Mouse (Mus musculus): Measurements from ENCODE around the gene Prr5l. TPM values are rescaled to one million over a fixed set of nuclear protein-coding genes. Genes with fewer than 3 reads are reported as not detected.

The Prr5l gene
- not detected in 2 replicates for total RNA-seq (2014; fragmentation: Nextera tagmentation)
- not detected in 2 replicates for total RNA-seq (2017)

- no peak for ATAC-seq (replicated peaks; ENCODE audit: poor library complexity, severe bottlenecking)
Observed at GRCm38 (mm10) chr2:101882998-101883397, at the start of gene Prr5l. Gene Prr5l (minus strand): TSS chr2:101883027.

- ATAC-seq (replicated peaks; ENCODE audit: poor library complexity, severe bottlenecking) = no peak
Observed at GRCm38 (mm10) chr2:101932169-101932936, 49.5 kb upstream of the Prr5l start.

- no peak for ATAC-seq (replicated peaks; ENCODE audit: poor library complexity, severe bottlenecking)
Observed at GRCm38 (mm10) chr2:101925591-101926188, 42.9 kb upstream of the Prr5l start.

GRCm38 (mm10) chr2:101925183-101925582 is 42.4 kb upstream of the Prr5l start:
- ATAC-seq (replicated peaks; ENCODE audit: poor library complexity, severe bottlenecking) = no peak

- ATAC-seq (replicated peaks; ENCODE audit: poor library complexity, severe bottlenecking) = no peak
Observed at GRCm38 (mm10) chr2:101923181-101923580, 40.4 kb upstream of the Prr5l start.

GRCm38 (mm10) chr2:101922302-101922701 is 39.5 kb upstream of the Prr5l start:
- ATAC-seq (replicated peaks; ENCODE audit: poor library complexity, severe bottlenecking) = peak; percentile 69

GRCm38 (mm10) chr2:101920136-101920554 is 37.3 kb upstream of the Prr5l start:
- no peak for ATAC-seq (replicated peaks; ENCODE audit: poor library complexity, severe bottlenecking)

- no peak for ATAC-seq (replicated peaks; ENCODE audit: poor library complexity, severe bottlenecking)
Observed at GRCm38 (mm10) chr2:101918518-101918917, 35.7 kb upstream of the Prr5l start.

GRCm38 (mm10) chr2:101909326-101910080 is 26.7 kb upstream of the Prr5l start:
- ATAC-seq (replicated peaks; ENCODE audit: poor library complexity, severe bottlenecking) = no peak

GRCm38 (mm10) chr2:101908773-101909172 is 25.9 kb upstream of the Prr5l start:
- no peak for ATAC-seq (replicated peaks; ENCODE audit: poor library complexity, severe bottlenecking)

- no peak for ATAC-seq (replicated peaks; ENCODE audit: poor library complexity, severe bottlenecking)
Observed at GRCm38 (mm10) chr2:101907386-101908022, 24.7 kb upstream of the Prr5l start.

- no peak for ATAC-seq (replicated peaks; ENCODE audit: poor library complexity, severe bottlenecking)
Observed at GRCm38 (mm10) chr2:101906379-101906690, 23.5 kb upstream of the Prr5l start.

GRCm38 (mm10) chr2:101905534-101906378 is 22.9 kb upstream of the Prr5l start:
- ATAC-seq (replicated peaks; ENCODE audit: poor library complexity, severe bottlenecking) = peak; percentile 82

- no peak for ATAC-seq (replicated peaks; ENCODE audit: poor library complexity, severe bottlenecking)
Observed at GRCm38 (mm10) chr2:101902196-101902595, 19.4 kb upstream of the Prr5l start.

- ATAC-seq (replicated peaks; ENCODE audit: poor library complexity, severe bottlenecking) = no peak
Observed at GRCm38 (mm10) chr2:101896425-101897204, 13.8 kb upstream of the Prr5l start.

- no peak for ATAC-seq (replicated peaks; ENCODE audit: poor library complexity, severe bottlenecking)
Observed at GRCm38 (mm10) chr2:101894126-101894525, 11.3 kb upstream of the Prr5l start.

- ATAC-seq (replicated peaks; ENCODE audit: poor library complexity, severe bottlenecking) = no peak
Observed at GRCm38 (mm10) chr2:101891143-101891542, 8.3 kb upstream of the Prr5l start.

GRCm38 (mm10) chr2:101888886-101889285 is 6.1 kb upstream of the Prr5l start:
- ATAC-seq (replicated peaks; ENCODE audit: poor library complexity, severe bottlenecking) = no peak

GRCm38 (mm10) chr2:101885768-101886438 is 3.1 kb upstream of the Prr5l start, which contains the start of gene Commd9:
Gene Commd9 (plus strand): TSS chr2:101886247.
- peak; percentile 87 for ATAC-seq (replicated peaks; ENCODE audit: poor library complexity, severe bottlenecking)

Data from granulocyte monocyte progenitor cell, adult 5-6 weeks (primary cell).